Mouse (Mus musculus) intestine, embryonic 16.5 days (tissue): ENCODE measurements around the gene Ctr9. TPM values are rescaled to one million over a fixed set of nuclear protein-coding genes. Genes with fewer than 3 reads are reported as not detected.

Source experiments
- polyA plus RNA-seq: library from polyadenylated mRNA; unstranded; fragments of >200 nt; fragmentation: Nextera tagmentation; extraction: Ambion mirVana; gene quantifications from 2 replicates; pipeline ENCODE4 v1.2.1, GENCODE M21; 2015

Ctr9 gene
- polyA plus RNA-seq, 1 experiment from 2014 or later, result 48.7 TPM

Other genes with a start within 250 kb of the Ctr9 start
- 37.5 and 39.0 TPM in 2 replicates for gene Rnf141, start 184.5 kb upstream of the Ctr9 start, polyA plus RNA-seq
- 13.8 and 15.1 TPM in 2 replicates for gene Lyve1, start 165.7 kb upstream of the Ctr9 start, polyA plus RNA-seq
- gene Mrvi1, start 46.5 kb upstream of the Ctr9 start, polyA plus RNA-seq, result 12.0 and 13.0 TPM in 2 replicates
- 621 and 629 TPM in 2 replicates for gene Eif4g2, start 54.1 kb downstream of the Ctr9 start, polyA plus RNA-seq